Mouse (Mus musculus) liver, adult (tissue): Measurements from ENCODE around the gene Nelfcd.
A peak's percentile ranks its signal among the peaks of the same experiment; 100 is the strongest.

Source experiments
- GATA4 ChIP-seq: IDR thresholded peaks from 2 replicates; pipeline ENCODE4 v1.6.1; 2014; ENCODE audit warnings: mild to moderate bottlenecking, low read length; ENCODE audit not compliant: insufficient replicate concordance

Gene Nelfcd

GRCm38 (mm10) chr2:174448405-174448804 lies 32.8 kb downstream of the Nelfcd start:
- TF ChIP-seq GATA4, result no peak

- TF ChIP-seq GATA4, result no peak
These were observed 34.7 kb downstream of the Nelfcd start, which contains the start of gene Tubb1 for GRCm38 (mm10) chr2:174450353-174450752. Gene Tubb1 (plus strand): TSS chr2:174450695.

GRCm38 (mm10) chr2:174453681-174454080 lies 38.1 kb downstream of the Nelfcd start:
- no peak for TF ChIP-seq GATA4

- TF ChIP-seq GATA4, result no peak
These were observed 43.8 kb downstream of the Nelfcd start for GRCm38 (mm10) chr2:174459365-174459764.

- no peak for TF ChIP-seq GATA4
These were observed 47.8 kb downstream of the Nelfcd start for GRCm38 (mm10) chr2:174463370-174463769.

GRCm38 (mm10) chr2:174463789-174464523 lies 48.4 kb downstream of the Nelfcd start, which contains the start of gene Atp5e:
Gene Atp5e (minus strand): TSS chr2:174464105.
- peak; percentile 12; the same call in 1 of the 2 replicates for TF ChIP-seq GATA4

- no peak for TF ChIP-seq GATA4
These were observed 54.7 kb downstream of the Nelfcd start for GRCm38 (mm10) chr2:174470333-174470732.

GRCm38 (mm10) chr2:174470786-174471405 lies 55.3 kb downstream of the Nelfcd start:
- no peak for TF ChIP-seq GATA4

- TF ChIP-seq GATA4, result no peak
These were observed 56.8 kb downstream of the Nelfcd start for GRCm38 (mm10) chr2:174472407-174472806.

- peak; percentile 78; the same call in 1 of the 2 replicates for TF ChIP-seq GATA4
These were observed 57.4 kb downstream of the Nelfcd start, which contains the start of gene Prelid3b for GRCm38 (mm10) chr2:174472818-174473549. Gene Prelid3b (minus strand): TSS chr2:174473081.

- no peak for TF ChIP-seq GATA4
These were observed 57.9 kb downstream of the Nelfcd start for GRCm38 (mm10) chr2:174473550-174473927.
